Comparison of ENCODE assay signal across 9 mouse cellular contexts in the genomic region with DNA sequence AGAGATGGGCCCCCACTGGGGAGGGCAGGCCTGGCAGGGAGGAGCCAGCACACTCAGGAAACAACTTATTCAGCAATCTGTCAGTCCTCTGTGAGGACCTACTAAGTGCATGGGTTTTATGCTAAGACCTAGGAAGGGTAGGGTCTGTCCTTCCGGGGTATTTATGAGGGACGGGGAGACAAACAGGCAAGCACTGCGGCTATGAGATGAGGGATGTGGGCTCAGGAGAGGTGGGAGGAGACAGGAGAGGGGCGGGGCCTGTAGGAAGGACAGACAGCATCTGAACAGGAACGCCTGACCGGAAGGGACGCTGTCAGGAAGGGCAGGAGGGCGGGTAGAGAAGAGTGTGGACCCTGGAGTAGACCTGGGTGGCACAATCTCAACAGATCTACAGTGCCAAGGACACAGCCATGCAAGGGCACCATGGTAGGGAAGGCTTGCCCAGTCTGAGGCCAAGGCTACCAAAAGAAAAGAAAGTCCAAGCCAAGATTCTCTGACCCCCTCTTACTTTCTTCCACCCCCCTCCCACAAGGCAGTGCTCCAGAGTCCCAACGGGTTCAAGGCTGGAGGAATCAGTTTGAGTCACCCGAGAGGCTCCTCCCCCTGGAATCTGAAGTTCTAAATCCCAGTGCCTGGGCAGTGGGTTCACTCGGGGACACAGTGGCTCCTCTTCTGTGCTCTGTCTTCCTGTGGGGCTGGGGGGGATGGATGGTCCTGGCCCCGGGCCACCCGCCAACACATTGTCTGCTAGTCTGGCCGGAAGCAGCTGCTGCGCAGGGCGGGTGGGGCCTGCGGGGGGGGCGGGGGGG. TPM values are rescaled to one million over a fixed set of nuclear protein-coding genes. Genes with fewer than 3 reads are reported as not detected.
A peak's percentile ranks its signal among the peaks of the same experiment; 100 is the strongest.
DNase-seq lines count a peak whose midpoint lies in the region; ATAC-seq and TF ChIP-seq lines count a peak whose summit lies in the region.
"Had no signal": no experiment of that assay in that cellular context is flagged by ENCODE, and none has a peak within 500 bp of the region (broad histone marks: within the 10 kb centered on the region; RNA-seq: fewer than 3 reads in every experiment).

No protein-coding gene starts in this region.

- H3K4me1 ChIP-seq in embryonic facial prominence, embryonic 15.5 days = peaks cover 15% of the 10 kb centered on the region
- no peaks in the 10 kb centered on the region for H3K4me1 ChIP-seq in midbrain, postnatal 0 days (ENCODE audit: insufficient read depth, low read length)

- WGBS in embryonic facial prominence, embryonic 15.5 days = 24% methylated on average over 18 of the region's 18 CpGs
- WGBS in midbrain, postnatal 0 days = 12% methylated on average over 15 of the region's 18 CpGs

- H3K36me3 ChIP-seq in embryonic facial prominence, embryonic 15.5 days = no peaks in the 10 kb centered on the region
- H3K36me3 ChIP-seq in midbrain, postnatal 0 days (ENCODE audit: insufficient read depth, low read length) = no peaks in the 10 kb centered on the region
- H3K36me3 ChIP-seq: limb, embryonic 12.5 days had no signal

- no peak overlapping the region for H3K9ac ChIP-seq in embryonic facial prominence, embryonic 15.5 days
- H3K9ac ChIP-seq in midbrain, postnatal 0 days (replicated peaks; ENCODE audit: low read length, poor library complexity, severe bottlenecking) = no peak overlapping the region
- H3K9ac ChIP-seq: limb, embryonic 12.5 days had no signal

- peak; percentile 64 for ATAC-seq in embryonic facial prominence, embryonic 15.5 days (ENCODE audit: insufficient number of reproducible peaks, low FRiP score, low TSS enrichment, low read depth)
- no peak for ATAC-seq in midbrain, postnatal 0 days (ENCODE audit: low FRiP score)

- no peaks in the 10 kb centered on the region for H3K27me3 ChIP-seq in embryonic facial prominence, embryonic 15.5 days
- no peaks in the 10 kb centered on the region for H3K27me3 ChIP-seq in midbrain, postnatal 0 days (ENCODE audit: insufficient read depth, low read length)
- H3K27me3 ChIP-seq: limb, embryonic 12.5 days had no signal

- H3K27ac ChIP-seq in embryonic facial prominence, embryonic 15.5 days (replicated peaks) = peak overlapping the region; percentile 63
- H3K27ac ChIP-seq in midbrain, postnatal 0 days (ENCODE audit: low read depth, low read length) = no peak overlapping the region
- H3K27ac ChIP-seq: limb, embryonic 12.5 days had no signal

- DNase-seq in left cerebral cortex, postnatal 4 days = peak; percentile 77
- no peak for DNase-seq in left cerebral cortex, adult 11 months (ENCODE audit: low spot score)
- DNase-seq in MN1 (ENCODE audit: low spot score) = peak; percentile 87
- DNase-seq in heart, postnatal 10 days = peak; percentile 93 to 94
- peak; percentile 92 to 94 for DNase-seq in kidney, postnatal 36 days
- peak; percentile 56 for DNase-seq in midbrain, postnatal 0 days (ENCODE audit: low spot score)
- no peak for DNase-seq in natural killer cell, adult 2 months (ENCODE audit: low spot score in 2 of 2)

- no peak overlapping the region for H3K4me2 ChIP-seq in embryonic facial prominence, embryonic 15.5 days (replicated peaks)
- H3K4me2 ChIP-seq in midbrain, postnatal 0 days (ENCODE audit: low read depth, low read length, poor library complexity, severe bottlenecking) = no peak overlapping the region
- H3K4me2 ChIP-seq: limb, embryonic 12.5 days had no signal

- TF ChIP-seq CTCF in midbrain, postnatal 0 days (IDR thresholded peaks at IDR 0.05) = no peak

- H3K4me3 ChIP-seq in embryonic facial prominence, embryonic 15.5 days (replicated peaks) = no peak overlapping the region
- H3K4me3 ChIP-seq in midbrain, postnatal 0 days (ENCODE audit: low read depth, low read length) = no peak overlapping the region
- H3K4me3 ChIP-seq: limb, embryonic 12.5 days had no signal

- H3K9me3 ChIP-seq in embryonic facial prominence, embryonic 15.5 days (replicated peaks) = no peaks in the 10 kb centered on the region
- H3K9me3 ChIP-seq in midbrain, postnatal 0 days (ENCODE audit: low read length) = no peaks in the 10 kb centered on the region
- H3K9me3 ChIP-seq: limb, embryonic 12.5 days had no signal

- intact Hi-C loops in left cerebral cortex, postnatal 4 days (cut with DNase I) = loop anchor here (5.0 to 10.0 kb wide), 2 partner anchors 112 to 275 kb away; a partner anchor contains a TSS
- intact Hi-C loops in heart, postnatal 10 days (cut with DNase I) = loop anchor here (1.0 to 5.0 kb wide), 3 partner anchors 10 to 267 kb away; no protein-coding TSS in a partner anchor

RNA-seq across cellular contexts. Expression of a gene that starts 17.8 kb away (rescaled TPM):
- total RNA-seq in left cerebral cortex, postnatal 4 days (2021) = 10 to 100 TPM; 65.6 to 67.5 TPM
- polyA plus RNA-seq in embryonic facial prominence, embryonic 15.5 days (2015; fragmentation: Nextera tagmentation; extraction: Ambion mirVana) = 36.0 and 40.9 TPM in 2 replicates
- under 1 TPM; 0.22 to 0.25 TPM for total RNA-seq in heart, postnatal 10 days (2021)
- total RNA-seq in midbrain, postnatal 0 days (2014; rRNA removed) = 26.3 and 34.3 TPM in 2 replicates
- 19.0 and 19.5 TPM in 2 replicates for polyA plus RNA-seq in midbrain, postnatal 0 days (2015; fragmentation: Nextera tagmentation; extraction: Ambion mirVana)

Comparison
In these comparisons a context has a peak if more than half of its experiments do, and no peak if none do; other contexts are left out.
1. DNase-seq: peak in left cerebral cortex, postnatal 4 days (single experiment), MN1 (single experiment), heart, postnatal 10 days (2 of 2), kidney, postnatal 36 days (2 of 2) and midbrain, postnatal 0 days (single experiment); none in left cerebral cortex, adult 11 months (single experiment) and natural killer cell, adult 2 months (0 of 2).
2. RNA of a gene that starts 17.8 kb away (total RNA-seq): 65.6 to 67.5 TPM in left cerebral cortex, postnatal 4 days and 26.3 to 34.3 TPM in midbrain, postnatal 0 days; 0.22 to 0.25 TPM in heart, postnatal 10 days; every median in the first group is over 10 times any median in the second.